Mouse (Mus musculus) CH12.LX (cell line): ENCODE measurements at regions not wholly inside any gene's neighbourhood (a gene's known extent, or its start where the extent isn't known, plus 50 kb on each side); places are given as distances from the start of the nearest gene placed in this dataset.

Experiments
- DNase-seq: peaks from one replicate; pipeline ENCODE4 v3.0.0-alpha.2; 2013; ENCODE audit errors: extremely low read depth
- H3K27ac ChIP-seq: 2 replicates; pipeline ENCODE4 v1.5.1; 2012; ENCODE audit warnings: low read depth, mild to moderate bottlenecking, control low read depth, moderate library complexity; ENCODE audit not compliant: insufficient read depth
- H3K27me3 ChIP-seq: replicated peaks from 2 replicates; pipeline ENCODE3; 2012; ENCODE audit warnings: inconsistent platforms
- H3K36me3 ChIP-seq, 2 experiments: replicated peaks in 1 of 2; 2 replicates each; pipeline versions ENCODE3 to v1.6.1; 2012; ENCODE audit warnings: inconsistent platforms in 1 of 2, low read length in 1 of 2, mild to moderate bottlenecking in 1 of 2, mixed read lengths in 1 of 2, moderate library complexity in 1 of 2; ENCODE audit not compliant: control insufficient read depth in 1 of 2, insufficient read depth in 1 of 2
- H3K4me1 ChIP-seq, 2 experiments: 2 replicates each; pipeline ENCODE4 v1.6.1; 2012; ENCODE audit warnings: inconsistent platforms in 1 of 2, moderate library complexity in 1 of 2; ENCODE audit not compliant: insufficient read depth in 2 of 2, control insufficient read depth in 1 of 2
- H3K4me2 ChIP-seq: 2 replicates; pipeline ENCODE4 v1.6.1; 2012; ENCODE audit warnings: low read depth, mild to moderate bottlenecking, control low read depth; ENCODE audit not compliant: poor library complexity, insufficient read depth, severe bottlenecking
- H3K4me3 ChIP-seq, 3 experiments: fragments of 150-350 bp in 1 of 3; sonication (generic) in 1 of 3; replicated peaks in 1 of 3; 2 replicates each; pipeline versions ENCODE3 to v1.5.1; 2011 to 2012; ENCODE audit warnings: low read depth in 2 of 3, low read length in 2 of 3, mild to moderate bottlenecking in 2 of 3, moderate library complexity in 2 of 3, control low read depth in 1 of 3, improper control_type of control experiment in 1 of 3, inconsistent platforms in 1 of 3, mixed read lengths in 1 of 3; ENCODE audit not compliant: poor library complexity in 1 of 3
- H3K79me2 ChIP-seq: replicated peaks from 2 replicates; pipeline ENCODE4 v1.6.1; 2012; ENCODE audit warnings: mild to moderate bottlenecking, moderate library complexity; ENCODE audit not compliant: control insufficient read depth, poor library complexity, insufficient read depth, severe bottlenecking; ENCODE audit errors: extremely low read depth
- H3K9ac ChIP-seq: 2 replicates; pipeline ENCODE4 v1.6.1; 2012; ENCODE audit warnings: low read depth, mild to moderate bottlenecking, control low read depth, moderate library complexity; ENCODE audit not compliant: insufficient read depth
- H3K9me3 ChIP-seq: replicated peaks from 2 replicates; pipeline ENCODE3; 2012; ENCODE audit warnings: low read length, inconsistent platforms, mixed read lengths
- BHLHE40 ChIP-seq: IDR thresholded peaks from 2 replicates; pipeline ENCODE4 v1.6.1; 2011; ENCODE audit warnings: mild to moderate bottlenecking, low read depth, low read length, improper control_type of control experiment
- CTCF ChIP-seq, 2 experiments: IDR thresholded peaks in 1 of 2; conservative IDR thresholded peaks in 1 of 2; 2 replicates each; pipeline ENCODE4 v1.5.1; 2011 to 2012; ENCODE audit warnings: low read depth in 2 of 2, low read length in 2 of 2, improper control_type of control experiment in 1 of 2, inconsistent platforms in 1 of 2, mild to moderate bottlenecking in 1 of 2, moderate library complexity in 1 of 2
- E2F4 ChIP-seq: IDR thresholded peaks from 2 replicates; pipeline ENCODE4 v1.6.1; 2011; ENCODE audit warnings: low read depth, low read length, improper control_type of control experiment; ENCODE audit not compliant: insufficient replicate concordance
- ELF1 ChIP-seq: IDR thresholded peaks from 2 replicates; pipeline ENCODE4 v1.6.1; 2014; ENCODE audit warnings: low read depth, mild to moderate bottlenecking, inconsistent platforms, low read length, improper control_type of control experiment
- EP300 ChIP-seq: IDR thresholded peaks from 2 replicates; pipeline ENCODE4 v1.6.1; 2011; ENCODE audit warnings: low read length, improper control_type of control experiment
- ETS1 ChIP-seq: conservative IDR thresholded peaks from 2 replicates; pipeline ENCODE4 v1.6.1; 2012; ENCODE audit warnings: low read depth, mild to moderate bottlenecking, inconsistent platforms, low read length, improper control_type of control experiment, moderate library complexity
- GABPA ChIP-seq: IDR thresholded peaks from 2 replicates; pipeline ENCODE4 v1.6.1; 2012; ENCODE audit warnings: low read depth, low read length, improper control_type of control experiment, inconsistent platforms; ENCODE audit not compliant: insufficient replicate concordance
- IRF4 ChIP-seq: IDR thresholded peaks from 2 replicates; pipeline ENCODE4 v1.6.1; 2014; ENCODE audit warnings: low read depth, mild to moderate bottlenecking, inconsistent platforms, low read length, improper control_type of control experiment
- JUN ChIP-seq: IDR thresholded peaks from 2 replicates; pipeline ENCODE4 v1.6.1; 2011; ENCODE audit warnings: low read depth, mild to moderate bottlenecking, low read length, improper control_type of control experiment, moderate library complexity; ENCODE audit not compliant: insufficient read depth
- JUND ChIP-seq: conservative IDR thresholded peaks from 2 replicates; pipeline ENCODE4 v1.6.1; 2011; ENCODE audit warnings: low read depth, low read length, improper control_type of control experiment
- MAFK ChIP-seq: IDR thresholded peaks from 2 replicates; pipeline ENCODE4 v1.6.1; 2011; ENCODE audit warnings: low read length, improper control_type of control experiment; ENCODE audit not compliant: insufficient replicate concordance
- MAX ChIP-seq: IDR thresholded peaks from 2 replicates; pipeline ENCODE4 v1.6.1; 2011; ENCODE audit warnings: low read length, improper control_type of control experiment
- MEF2A ChIP-seq: IDR thresholded peaks from 2 replicates; pipeline ENCODE4 v1.6.1; 2014; ENCODE audit warnings: low read depth, mild to moderate bottlenecking, inconsistent platforms, low read length, improper control_type of control experiment, borderline replicate concordance
- MXI1 ChIP-seq: IDR thresholded peaks from 2 replicates; pipeline ENCODE4 v1.6.1; 2011; ENCODE audit warnings: mild to moderate bottlenecking, low read depth, low read length, improper control_type of control experiment
- POLR2AphosphoS2 ChIP-seq: IDR thresholded peaks from 2 replicates; pipeline ENCODE4 v1.6.1; 2011; ENCODE audit warnings: low read depth, low read length, improper control_type of control experiment
- RCOR1 ChIP-seq: conservative IDR thresholded peaks from 2 replicates; pipeline ENCODE4 v1.6.1; 2012; ENCODE audit warnings: low read depth, mild to moderate bottlenecking, inconsistent platforms, low read length, improper control_type of control experiment
- SMC3 ChIP-seq: IDR thresholded peaks from 2 replicates; pipeline ENCODE4 v1.6.1; 2011; ENCODE audit warnings: low read depth, low read length, improper control_type of control experiment
- TBP ChIP-seq: conservative IDR thresholded peaks from 2 replicates; pipeline ENCODE4 v1.6.1; 2011; ENCODE audit warnings: low read depth, low read length, improper control_type of control experiment
- TCF12 ChIP-seq: IDR thresholded peaks from 2 replicates; pipeline ENCODE4 v1.6.1; 2014; ENCODE audit warnings: low read depth, mild to moderate bottlenecking, inconsistent platforms, low read length, improper control_type of control experiment
- USF1 ChIP-seq: IDR thresholded peaks from 2 replicates; pipeline ENCODE4 v1.6.1; 2014; ENCODE audit warnings: low read depth, mild to moderate bottlenecking, inconsistent platforms, low read length, improper control_type of control experiment
- USF2 ChIP-seq: conservative IDR thresholded peaks from 2 replicates; pipeline ENCODE4 v1.6.1; 2011; ENCODE audit warnings: low read depth, low read length, improper control_type of control experiment
- ZC3H11A ChIP-seq: IDR thresholded peaks from 2 replicates; pipeline ENCODE4 v1.6.1; 2012; ENCODE audit warnings: low read depth, mild to moderate bottlenecking, inconsistent platforms, low read length, improper control_type of control experiment
- ZKSCAN1 ChIP-seq: IDR thresholded peaks from 2 replicates; pipeline ENCODE4 v1.6.1; 2012; ENCODE audit warnings: low read depth, inconsistent platforms, low read length, improper control_type of control experiment, borderline replicate concordance
- ZMIZ1 ChIP-seq: IDR thresholded peaks from 2 replicates; pipeline ENCODE4 v1.6.1; 2012; ENCODE audit warnings: low read depth, mild to moderate bottlenecking, inconsistent platforms, low read length, improper control_type of control experiment
- dilution Hi-C: fragments of 300-500 bp; cut with MboI; formaldehyde crosslinking; loops from 2 replicates; pipeline ENCODE4 v1.14.3; 2020; ENCODE audit warnings: low sequenced_read_pairs; ENCODE audit not compliant: extremely low pct_unique_long_range_greater_than_20kb, extremely low pct_ligation_motif_present
- in situ Hi-C: fragments of 300-500 bp; cut with MboI; formaldehyde crosslinking; loops from 3 replicates; pipeline ENCODE4 v1.14.3; 2019; ENCODE audit warnings: low sequenced_read_pairs, low pct_ligation_motif_present, low pct_unique_long_range_greater_than_20kb, mixed read lengths

DNA sequence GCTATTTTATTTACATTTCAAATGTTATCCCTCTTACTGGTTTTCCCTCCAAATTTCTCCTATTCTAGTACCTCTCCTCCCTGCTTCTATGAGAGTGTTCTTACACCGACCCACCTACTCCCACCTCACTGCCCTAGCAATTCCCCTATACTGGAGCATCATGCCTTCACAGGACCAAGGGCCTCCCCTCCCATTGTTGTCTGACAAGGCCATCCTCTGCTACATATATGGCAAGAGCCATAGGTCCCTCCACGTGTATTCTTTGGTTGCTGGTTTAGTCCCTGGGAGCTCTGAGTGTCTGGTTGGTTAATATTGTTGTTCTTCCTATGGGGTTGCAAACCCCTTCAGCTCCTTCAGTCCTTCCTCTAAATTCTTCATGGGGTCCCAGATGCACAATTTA, 485.7 kb downstream of the Tecrl start:
- in situ Hi-C loops, result no loop called here
- dilution Hi-C loops, result no loop called here

DNA sequence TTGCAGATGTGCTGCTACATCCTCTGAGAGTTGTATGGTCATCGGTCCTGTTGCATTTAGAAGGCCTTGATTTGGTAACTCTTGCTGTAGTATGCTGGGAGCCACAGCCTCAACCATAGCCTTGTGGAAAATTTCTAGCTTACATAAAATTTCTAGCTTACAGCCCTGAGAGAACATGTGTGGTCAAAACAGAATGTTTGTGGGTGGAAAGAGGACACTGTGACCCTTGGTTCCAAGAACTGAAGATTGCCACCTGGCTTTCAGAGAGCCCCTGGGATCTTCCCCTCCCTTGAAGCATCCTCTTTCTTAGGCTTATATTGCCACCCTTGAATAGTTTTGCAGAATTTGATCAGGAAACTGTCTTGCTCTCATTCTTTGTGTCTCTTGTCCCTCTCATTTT, 490.6 kb downstream of the Tecrl start:
- DNase-seq, result no peak
- peaks cover 16% of the 10 kb centered on the region for H3K9me3 ChIP-seq
- H3K4me3 ChIP-seq, result no peak overlapping the region
- no peaks in the 10 kb centered on the region for H3K27me3 ChIP-seq
- peak overlapping the region; percentile 21; the same call in 1 of the 2 replicates for H3K4me2 ChIP-seq
- no peaks in the 10 kb centered on the region for H3K36me3 ChIP-seq
- no peak overlapping the region for H3K9ac ChIP-seq
- no peaks in the 10 kb centered on the region for H3K4me1 ChIP-seq
- H3K79me2 ChIP-seq, result no peaks in the 10 kb centered on the region
- TF ChIP-seq USF1, result no peak
- no peak for TF ChIP-seq SMC3
- no peak for TF ChIP-seq CTCF (conservative IDR thresholded peaks at IDR 0.05 in 1 of 2, IDR thresholded peaks at IDR 0.05 in 1 of 2; ENCODE audit: low read depth in 2 of 2, low read length in 2 of 2)
- no peak for TF ChIP-seq ETS1
- no peak for TF ChIP-seq MAX
- peak; percentile 79 for TF ChIP-seq EP300
- TF ChIP-seq JUND, result no peak
- TF ChIP-seq MXI1, result no peak
- TF ChIP-seq E2F4, result no peak
- no peak for TF ChIP-seq ZKSCAN1
- no peak for TF ChIP-seq JUN
- no peak for TF ChIP-seq ZC3H11A
- TF ChIP-seq USF2, result no peak
- no peak for TF ChIP-seq MEF2A
- TF ChIP-seq RCOR1, result no peak
- no peak for TF ChIP-seq POLR2AphosphoS2
- TF ChIP-seq TCF12, result peak; percentile 60
- no peak for TF ChIP-seq MAFK
- no peak for TF ChIP-seq ELF1
- TF ChIP-seq IRF4, result peak; percentile 36; the same call in 1 of the 2 replicates
- no peak overlapping the region for H3K27ac ChIP-seq
- in situ Hi-C loops (no loop called here), dilution Hi-C loops (no loop called here)

More for the DNA sequence above, 485.7 kb downstream of the Tecrl start:
- Histone ChIP-seq H3K4me3 (no peak overlapping the region), H3K79me2 (no peaks in the 10 kb centered on the region), H3K27ac (no peak overlapping the region), H3K9ac (no peak overlapping the region), H3K4me2 (no peak overlapping the region), H3K36me3 (no peaks in the 10 kb centered on the region), H3K4me1 (no peaks in the 10 kb centered on the region), H3K9me3 (peaks cover 3% of the 10 kb centered on the region), H3K27me3 (no peaks in the 10 kb centered on the region)
- no peak for TF ChIP-seq ZC3H11A
- no peak for TF ChIP-seq BHLHE40
- TF ChIP-seq ZMIZ1, result no peak
- TF ChIP-seq GABPA, result no peak
- no peak for TF ChIP-seq ELF1
- TF ChIP-seq TBP, result no peak
- no peak for TF ChIP-seq ZKSCAN1
- DNase-seq, result no peak
